Mouse (Mus musculus): ENCODE measurements around the gene Cx3cr1.

DNA sequence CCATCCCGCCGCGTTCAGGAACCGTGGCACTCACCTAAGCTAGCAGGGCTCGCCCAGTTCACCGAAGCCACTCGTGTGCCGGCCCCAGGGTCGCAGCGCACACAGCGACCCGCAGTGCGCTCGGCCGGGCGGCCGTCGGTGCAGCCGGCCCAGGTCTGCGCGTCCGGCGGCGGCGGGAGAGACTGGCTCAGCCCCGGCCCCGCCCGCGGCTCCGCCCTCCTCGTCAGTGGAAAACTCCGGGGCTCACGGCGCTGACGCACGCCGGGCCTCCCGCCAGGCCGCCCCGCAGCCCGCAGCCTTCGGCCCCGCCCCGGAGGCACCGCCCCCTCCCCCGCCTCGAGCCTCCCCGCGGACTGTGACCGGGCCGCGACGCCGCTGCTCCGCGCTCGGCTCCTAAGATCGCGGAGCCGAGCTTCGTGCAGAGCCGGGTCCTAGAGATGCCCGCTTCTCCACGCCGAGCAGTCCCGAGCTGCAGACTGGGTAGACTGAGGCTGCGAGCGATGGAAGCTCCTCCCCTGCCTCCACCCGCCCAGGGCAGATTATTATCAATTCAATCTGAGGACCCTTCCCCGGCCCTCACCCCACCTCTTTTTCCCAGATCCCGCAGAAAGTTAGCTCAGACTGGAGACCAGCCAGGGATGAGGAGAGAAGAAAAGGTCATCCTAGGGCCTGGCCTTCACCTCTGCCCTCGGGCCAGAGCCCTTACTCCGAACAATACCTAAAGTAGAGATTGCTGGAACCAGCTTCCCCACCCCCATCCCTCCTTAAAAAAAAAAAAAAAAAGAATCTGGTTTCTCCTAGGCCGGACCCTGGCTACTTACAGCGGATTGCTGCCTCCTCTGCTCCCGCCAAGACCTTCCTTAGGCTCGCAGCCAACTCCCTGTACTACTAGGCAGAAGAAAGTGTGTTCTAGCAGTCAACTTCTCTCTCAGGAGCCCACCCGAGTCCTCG is 85.8 kb downstream of the Cx3cr1 start:
- TF ChIP-seq GATA1 (IDR thresholded peaks at IDR 0.05; ENCODE audit: low read length) (no peak), TAL1 (IDR thresholded peaks at IDR 0.05; ENCODE audit: low read length) (no peak)
